Mouse (Mus musculus): Measurements from ENCODE around the gene Mxra7.
"Not testable (repeated sequence)": the region's sequence is repeated elsewhere in the genome, so short reads cannot be mapped to it uniquely, and the experiment has no call there.

Mxra7 gene

DNA sequence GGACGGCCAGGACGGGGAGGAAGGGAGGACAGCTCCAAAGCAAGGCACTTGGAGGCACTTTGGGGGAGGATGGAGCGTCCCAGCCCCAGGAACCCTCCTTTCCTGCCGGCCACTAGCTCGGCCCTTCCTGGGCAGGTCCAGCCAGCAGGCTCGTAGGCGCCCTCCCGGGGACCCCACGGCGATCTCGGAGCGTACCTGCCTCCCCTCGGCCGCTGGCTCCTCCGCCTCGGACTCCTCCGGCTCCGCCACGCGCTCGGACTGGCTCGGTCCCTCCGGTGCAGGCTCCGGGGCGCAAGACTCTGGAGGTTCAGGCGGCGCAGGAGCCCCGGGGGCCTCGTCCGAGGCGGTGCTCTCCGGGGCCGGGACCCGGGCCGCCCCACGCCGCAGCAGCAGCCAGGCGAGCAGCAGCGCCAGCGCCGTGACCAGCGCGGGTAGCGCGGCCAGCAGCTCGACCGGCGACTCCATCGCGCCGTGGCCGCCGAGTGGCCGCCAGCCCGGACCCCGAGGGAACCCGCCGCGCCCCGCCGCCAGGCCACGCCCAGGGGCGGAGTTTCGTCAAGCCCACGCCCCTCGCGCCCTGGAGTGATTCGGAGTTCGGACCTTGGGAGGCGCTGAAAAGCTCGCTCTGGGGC lies at the start of gene Mxra7:
Mxra7 (minus strand) TSS at position 513 of the 632 bp plus-strand sequence.
- DNase-seq (ENCODE audit: low read depth, low spot score) = no peak

DNA sequence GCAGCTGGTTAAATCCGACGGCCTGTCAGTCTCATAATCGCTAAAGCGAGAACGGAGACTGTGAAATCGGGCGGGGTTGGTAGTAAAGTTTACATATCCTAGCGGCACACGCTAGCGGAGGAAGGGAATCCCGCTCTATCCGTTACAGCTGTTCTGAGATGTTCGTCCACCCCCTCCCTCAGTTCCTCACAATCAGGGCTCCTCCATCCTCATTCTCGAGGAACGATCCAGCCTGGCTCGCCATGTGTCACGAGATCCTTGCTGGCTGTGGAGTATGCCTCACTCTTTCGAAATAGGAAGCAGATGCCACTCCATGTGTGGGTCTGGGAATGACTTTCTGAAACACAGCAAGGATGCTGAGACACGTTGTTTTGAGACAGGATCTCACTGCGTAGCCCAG lies 46.1 kb upstream of the Mxra7 start:
- no peak for DNase-seq (ENCODE audit: low read depth, low spot score)

DNA sequence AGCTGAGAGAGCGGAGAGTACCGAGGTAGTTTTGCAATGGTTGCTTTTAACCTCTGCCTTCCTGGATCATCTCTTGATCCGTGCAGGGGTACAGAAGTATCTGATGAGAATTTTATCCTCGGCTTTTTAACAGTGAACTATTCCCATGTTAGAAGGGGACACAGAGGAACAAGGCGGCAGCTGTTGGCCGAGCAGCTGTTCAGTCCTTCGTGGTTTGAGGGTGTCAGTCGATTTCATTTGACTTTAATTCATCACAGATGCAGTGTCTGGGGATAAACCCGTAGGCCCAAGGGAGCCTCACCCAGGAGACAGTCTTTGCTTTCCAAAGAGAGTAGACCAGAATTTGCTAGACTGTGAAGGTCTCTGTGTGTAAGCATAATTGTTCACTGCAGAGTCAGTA lies 43.7 kb upstream of the Mxra7 start:
- DNase-seq (ENCODE audit: low read depth, low spot score) = no peak

DNA sequence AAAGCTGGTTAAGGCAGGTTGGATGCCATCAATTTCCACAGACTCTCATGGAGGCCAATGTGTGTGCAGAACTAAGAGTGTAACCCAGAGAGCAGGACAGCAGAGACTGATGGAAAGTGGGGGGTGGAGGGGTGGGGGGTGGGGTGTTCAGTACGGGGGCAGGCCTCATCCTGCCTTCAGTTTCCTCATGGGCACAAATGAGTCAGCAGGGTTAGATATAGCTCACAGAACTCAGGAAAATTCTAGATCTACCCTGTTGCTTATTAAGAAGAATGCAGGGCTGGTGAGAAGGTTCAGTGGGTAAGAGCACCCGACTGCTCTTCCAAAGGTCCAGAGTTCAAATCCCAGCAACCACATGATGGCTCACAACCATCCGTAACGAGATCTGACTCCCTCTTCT lies 41.8 kb upstream of the Mxra7 start:
- DNase-seq (ENCODE audit: low read depth, low spot score) = no peak

DNA sequence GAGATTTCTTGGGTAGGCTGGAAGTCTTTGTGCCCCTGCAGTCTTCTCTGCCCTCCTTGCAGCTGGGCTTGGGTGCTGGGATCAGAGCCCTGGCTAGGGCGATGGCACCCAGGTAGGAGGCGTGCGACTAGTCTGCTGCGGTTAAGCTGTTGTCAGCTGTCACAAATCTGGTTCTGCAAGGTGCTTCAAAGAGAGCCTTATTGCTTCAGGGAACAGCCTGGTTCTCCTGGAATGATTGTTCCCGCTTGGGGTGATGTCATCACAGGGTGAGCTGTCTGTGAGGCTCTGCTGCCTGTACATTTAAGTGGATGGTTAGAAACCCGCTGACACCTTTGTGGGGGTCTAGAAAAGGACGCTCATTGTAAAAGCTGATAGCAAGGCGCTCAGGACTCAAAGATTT lies 41.4 kb upstream of the Mxra7 start:
- no peak for DNase-seq (ENCODE audit: low read depth, low spot score)

DNA sequence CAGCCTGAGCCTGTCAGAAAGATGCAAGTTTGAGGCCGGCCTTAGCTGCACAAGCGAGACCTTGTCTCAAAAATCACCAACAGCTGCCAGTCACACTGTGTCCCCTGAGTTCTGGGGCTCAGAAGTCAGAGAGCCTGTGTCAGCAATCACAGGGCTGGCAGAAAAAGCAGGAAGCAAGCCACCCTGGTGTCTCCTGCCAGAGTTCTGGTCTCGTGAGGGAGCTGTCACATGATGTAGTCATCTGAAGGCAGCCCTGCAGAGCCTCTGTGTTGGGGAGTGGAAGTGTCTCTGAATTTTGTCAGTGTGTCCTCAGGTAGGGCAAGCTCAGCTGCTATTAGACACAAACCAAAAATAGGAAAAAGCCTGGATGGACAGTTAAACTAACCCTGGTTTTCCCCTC lies 40.3 kb upstream of the Mxra7 start:
- no peak for DNase-seq (ENCODE audit: low read depth, low spot score)

DNA sequence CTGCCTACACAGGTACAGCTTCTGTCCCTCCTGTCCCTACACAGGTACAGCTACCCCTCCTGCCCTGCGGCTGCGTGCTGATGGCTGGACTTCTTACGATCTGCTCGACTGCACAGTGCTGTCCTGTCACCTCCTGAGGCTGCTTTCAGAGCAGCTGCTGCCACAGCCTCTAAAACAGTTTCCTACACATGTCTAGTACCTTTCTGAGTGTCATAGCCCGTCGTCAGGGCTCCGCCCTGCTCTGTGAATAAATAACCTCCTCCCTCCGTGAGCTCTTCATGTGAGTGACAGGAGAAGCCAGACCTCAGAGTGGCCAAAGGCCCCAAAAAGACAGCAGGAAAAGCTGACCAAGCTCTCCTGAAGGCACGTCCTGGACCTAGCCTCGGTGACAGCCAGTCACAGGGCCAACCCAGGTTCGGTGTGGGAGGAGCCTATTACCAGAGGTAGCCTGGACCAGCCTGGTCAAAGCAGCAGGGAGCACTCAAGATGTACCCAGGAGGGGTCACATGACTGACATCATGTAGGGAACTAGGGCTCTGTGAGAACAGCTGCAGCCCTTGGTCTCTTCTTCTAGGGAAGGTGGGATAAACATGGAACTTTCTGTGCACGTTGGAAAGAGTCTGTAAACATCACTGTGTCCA lies 38.2 kb upstream of the Mxra7 start:
- no peak for DNase-seq (ENCODE audit: low read depth, low spot score)

DNA sequence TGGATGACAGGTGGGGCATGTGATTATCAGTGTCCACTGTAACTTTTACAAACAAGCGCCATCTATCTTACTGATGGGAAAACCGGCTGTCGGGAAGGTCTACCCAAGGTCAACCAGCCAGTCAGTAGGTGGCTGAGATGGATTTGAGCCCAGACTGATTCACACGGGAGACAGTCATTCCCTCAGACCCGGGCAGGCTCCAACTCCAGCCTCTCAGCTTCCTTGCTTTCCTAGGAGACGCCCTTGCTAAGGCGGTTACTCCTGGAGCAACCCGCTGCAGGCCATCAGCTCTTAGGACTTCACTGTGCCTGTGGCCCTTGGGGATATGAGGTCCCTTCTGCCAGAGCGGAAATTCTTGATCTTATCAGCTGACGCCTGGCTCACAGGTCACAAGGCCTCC lies 36.6 kb upstream of the Mxra7 start:
- no peak for DNase-seq (ENCODE audit: low read depth, low spot score)

DNA sequence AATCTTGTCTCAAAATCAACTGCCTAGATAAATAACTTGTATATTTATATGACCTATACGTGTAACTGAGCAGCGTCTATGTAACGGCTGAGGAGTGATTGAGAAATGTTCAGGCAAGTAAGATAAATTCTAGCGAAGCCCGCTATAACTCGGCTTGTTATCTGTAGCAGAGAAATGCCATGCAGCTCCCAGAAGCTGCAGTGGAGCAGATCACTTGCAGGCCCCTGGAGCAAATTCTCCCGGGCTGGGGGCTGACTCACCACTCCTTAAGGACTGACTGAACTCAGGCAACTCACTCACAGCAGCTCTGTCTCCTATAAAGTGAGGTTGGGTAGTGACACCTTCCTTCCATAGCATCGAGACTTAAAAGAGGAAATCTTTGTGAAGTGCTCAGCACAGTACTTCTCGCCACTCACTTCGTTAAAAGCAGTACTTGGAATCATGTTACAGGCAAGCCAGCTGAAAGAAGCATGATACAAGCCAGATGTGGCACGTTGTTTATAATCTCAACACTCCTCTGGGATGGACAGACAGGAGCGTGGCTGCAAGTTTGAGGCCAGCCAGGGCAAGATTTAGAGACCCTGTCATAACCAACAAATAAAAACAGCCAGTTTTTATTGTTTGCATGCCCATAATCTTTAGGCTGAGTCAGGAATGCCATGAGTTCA lies 29.5 kb upstream of the Mxra7 start:
- DNase-seq (ENCODE audit: low read depth, low spot score) = peak; percentile 44

DNA sequence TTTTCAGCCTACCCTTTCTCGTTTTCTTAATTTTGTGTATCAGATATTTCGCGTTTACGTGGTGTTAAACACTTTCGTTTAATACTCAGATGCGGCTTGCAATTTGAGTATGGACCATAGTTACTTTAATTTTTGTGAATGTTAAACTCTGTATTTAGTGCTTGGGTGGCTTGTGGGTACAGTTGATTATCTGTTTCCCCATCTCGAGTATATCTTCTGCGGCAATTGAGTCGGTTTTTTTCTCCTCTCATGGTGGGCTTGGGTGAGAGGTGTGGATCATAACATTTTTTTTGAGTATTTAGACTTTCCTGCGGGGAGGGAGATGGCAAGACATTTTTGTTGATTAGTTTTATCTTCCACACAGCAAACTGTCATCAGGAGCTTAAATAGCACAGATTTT lies 26.4 kb upstream of the Mxra7 start:
- no peak for DNase-seq (ENCODE audit: low read depth, low spot score)

DNA sequence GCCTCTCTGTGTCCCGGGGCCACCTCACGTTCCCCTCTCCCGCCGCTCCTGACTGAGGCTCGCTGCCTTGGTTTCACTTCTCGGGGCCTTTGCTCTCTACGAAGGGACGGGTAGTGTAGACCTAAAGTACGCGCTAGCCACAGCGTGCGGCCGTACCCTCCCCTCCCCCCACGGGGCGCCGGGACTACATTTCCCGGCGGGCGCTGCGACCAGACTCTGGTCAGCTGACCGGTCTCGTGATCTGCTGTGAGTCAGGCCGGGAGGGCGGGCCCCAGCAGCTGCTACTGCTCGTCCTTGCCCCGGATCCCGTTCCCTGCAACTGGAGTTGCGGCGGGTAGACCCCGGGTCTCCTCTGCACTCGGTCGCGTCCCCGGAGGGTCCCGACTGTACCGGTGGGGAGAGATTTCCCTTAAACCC lies 25.7 kb upstream of the Mxra7 start:
- peak; percentile 92 for DNase-seq (ENCODE audit: low read depth, low spot score)

DNA sequence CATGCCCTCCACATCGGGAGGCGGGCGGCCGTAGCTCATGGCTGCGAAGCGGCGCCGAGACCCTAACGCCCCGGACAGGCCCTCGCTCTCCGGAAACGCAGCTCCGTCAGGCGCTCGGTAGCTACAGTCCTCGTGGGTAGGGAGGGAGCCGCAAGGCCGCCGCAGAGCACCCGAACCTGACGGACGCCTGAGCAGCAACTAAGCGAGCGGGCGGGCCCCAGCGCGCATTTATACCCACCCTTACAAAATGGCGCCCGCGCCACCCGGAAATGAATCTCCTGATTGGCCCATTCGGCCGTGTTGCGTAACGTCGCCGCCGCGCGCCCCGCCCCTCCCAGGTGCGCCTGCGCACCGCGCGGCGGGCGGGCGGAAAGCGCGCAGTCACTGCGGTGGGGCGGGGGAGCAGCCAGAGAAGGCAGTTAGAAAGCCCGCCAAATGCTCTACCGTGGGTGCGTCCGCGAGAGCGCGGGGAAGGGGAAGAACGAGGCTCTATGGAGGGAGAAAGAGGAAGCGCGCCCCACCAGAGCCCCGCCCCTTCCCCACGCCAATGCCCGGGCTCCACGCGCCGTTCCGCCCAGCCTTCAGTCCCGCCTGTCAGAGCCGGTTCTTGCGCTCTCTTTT lies 25.2 kb upstream of the Mxra7 start, which contains the start of gene Srsf2:
Srsf2 (minus strand) TSS at position 204 of the 621 bp plus-strand sequence.
- peak; percentile 95 for DNase-seq (ENCODE audit: low read depth, low spot score)

DNA sequence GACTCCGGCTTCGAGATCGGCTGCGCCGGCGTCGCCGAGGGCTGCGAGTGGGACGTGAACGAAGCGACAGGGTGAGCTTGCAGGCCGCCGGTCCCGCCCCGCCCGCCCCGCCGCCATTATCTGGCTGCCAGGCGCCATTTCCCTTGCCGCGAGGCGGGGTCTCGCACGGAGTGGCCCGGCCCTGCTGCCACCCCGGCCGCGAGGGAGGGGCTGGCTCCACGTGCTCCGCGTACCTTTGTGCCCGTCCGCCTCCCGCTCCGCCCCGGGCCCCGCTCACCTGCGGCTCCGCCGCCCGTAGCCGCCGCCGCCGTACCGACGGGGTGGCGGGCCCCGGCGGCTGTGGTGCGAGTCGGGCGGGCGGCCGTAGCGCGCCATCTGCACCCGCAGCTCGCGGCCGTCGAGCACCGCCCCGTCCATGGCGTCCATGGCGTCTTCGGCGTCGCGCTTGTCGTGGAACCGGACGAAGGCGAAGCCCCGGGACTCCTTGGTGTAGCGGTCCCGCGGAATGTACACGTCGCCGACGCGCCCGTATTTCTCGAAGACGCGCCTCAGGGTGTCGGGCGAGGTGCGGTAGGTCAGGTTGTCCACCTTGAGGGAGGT lies 24.5 kb upstream of the Mxra7 start, which contains the start of gene Mfsd11:
Mfsd11 (plus strand) TSS at position 150 of the 600 bp plus-strand sequence.
- DNase-seq (ENCODE audit: low read depth, low spot score) = no peak

DNA sequence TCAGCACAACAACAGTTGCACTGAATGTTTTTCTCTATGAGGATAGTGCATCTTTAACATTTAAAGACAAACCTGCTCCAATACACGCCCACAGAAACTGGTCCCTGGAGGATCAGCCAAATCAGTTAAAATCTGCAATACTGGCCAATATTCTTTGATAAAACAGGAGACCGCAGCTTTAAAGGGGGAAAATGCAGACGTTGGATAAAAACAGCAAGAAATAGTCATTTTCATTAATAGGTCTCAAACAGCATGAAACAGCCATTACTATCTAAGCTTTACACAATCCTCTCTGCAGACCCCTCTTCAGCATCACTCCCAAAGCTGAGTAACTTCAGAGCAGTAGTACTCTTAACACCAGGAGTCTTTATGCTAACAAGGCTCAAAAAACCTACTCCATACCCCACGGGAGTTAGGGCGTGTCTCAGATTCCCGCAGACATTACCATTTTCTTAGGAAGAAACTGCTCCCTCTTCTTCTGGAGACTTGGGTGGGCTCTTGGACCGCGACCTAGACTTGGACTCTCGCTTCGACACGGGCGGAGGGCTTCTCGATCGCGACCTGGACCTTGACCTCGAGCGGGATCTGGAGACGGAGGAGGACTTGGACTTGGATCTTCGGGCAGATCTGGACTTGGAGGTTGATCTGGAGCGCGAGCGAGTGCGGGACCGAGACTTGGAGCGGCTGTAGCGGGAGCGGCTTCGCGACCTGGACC lies 23.9 kb upstream of the Mxra7 start:
- no peak for DNase-seq (ENCODE audit: low read depth, low spot score)

DNA sequence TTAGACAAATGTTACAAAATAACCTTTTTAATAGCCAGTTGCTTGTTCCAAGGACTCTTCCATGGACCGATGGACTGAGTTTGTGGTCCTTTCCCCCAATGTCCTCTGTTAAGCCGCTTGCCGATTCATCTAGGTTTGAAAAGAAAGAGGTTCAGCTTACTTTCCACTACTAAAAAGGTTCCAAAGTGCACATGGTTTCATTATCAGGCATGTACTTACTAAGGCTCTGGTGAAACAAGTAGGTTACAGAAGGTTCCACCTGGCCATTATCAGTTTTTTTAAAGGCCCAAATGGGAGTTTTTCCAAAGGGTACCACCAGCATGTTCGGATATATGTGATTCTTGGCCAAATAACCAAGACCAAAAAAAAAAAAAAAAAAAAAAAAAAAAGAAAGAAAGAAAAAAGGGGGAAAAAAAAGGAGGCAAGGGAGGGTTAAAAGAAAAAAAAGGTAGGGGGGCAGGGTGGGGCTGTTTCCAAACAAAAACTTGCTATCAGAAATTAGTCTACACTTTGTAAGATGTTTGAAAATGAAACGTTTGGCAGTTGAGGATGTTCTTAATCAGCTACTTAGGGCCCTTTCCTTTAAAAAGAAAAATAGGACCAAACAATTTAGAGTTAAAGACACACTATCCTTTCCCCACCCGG lies 23.1 kb upstream of the Mxra7 start:
- DNase-seq (ENCODE audit: low read depth, low spot score) = no peak

DNA sequence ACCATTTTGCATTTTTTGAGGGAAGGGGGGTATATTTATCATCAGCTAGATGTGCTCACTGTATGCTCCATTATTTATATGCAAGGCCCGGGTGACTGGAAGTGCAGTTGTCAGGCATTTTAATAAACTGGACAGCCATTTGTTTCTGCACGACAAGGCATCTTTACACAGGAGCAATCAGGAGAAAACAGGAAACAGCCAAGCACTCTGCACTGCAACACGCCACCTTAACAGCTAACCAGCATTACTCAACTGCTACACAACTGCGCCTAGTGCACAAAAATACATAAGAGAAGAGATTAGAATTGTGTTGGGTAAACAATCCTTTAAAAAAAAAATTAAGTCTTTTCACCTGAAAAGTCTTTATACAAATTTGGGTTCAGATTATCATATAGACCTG lies 22.2 kb upstream of the Mxra7 start:
- DNase-seq (ENCODE audit: low read depth, low spot score) = no peak

DNA sequence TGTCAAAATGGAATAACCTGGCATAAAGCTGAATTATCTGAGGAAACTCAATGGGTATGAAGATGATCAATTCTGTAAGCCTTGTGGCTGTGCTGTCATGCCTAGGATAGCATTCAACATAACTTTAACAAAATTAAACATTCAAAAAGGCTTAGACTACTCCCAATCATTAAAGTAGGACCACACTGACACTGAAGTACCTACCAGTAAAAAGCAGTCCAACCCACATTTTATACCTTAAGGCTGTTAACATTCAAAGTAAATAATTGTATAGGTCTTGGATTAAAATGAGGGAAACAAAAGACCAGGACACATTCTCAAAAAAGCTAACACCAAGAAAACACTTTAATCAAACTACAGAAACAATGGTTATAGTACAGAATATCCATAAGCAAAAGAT lies 21.7 kb upstream of the Mxra7 start:
- DNase-seq (ENCODE audit: low read depth, low spot score) = no peak

DNA sequence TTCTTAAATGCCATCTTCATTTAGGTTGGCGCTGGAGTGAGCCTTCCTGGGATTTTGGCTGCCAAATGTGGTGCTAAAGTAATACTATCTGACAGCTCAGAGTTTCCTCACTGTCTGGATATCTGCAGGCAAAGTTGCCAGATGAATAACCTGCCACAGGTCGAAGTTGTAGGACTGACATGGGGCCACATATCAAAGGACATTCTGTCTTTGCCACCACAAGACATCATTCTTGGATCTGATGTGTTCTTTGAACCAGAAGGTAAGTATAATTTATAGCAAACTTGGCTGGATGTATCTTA lies 21.0 kb upstream of the Mxra7 start:
- not testable (repeated sequence) for DNase-seq (ENCODE audit: low read depth, low spot score)

DNA sequence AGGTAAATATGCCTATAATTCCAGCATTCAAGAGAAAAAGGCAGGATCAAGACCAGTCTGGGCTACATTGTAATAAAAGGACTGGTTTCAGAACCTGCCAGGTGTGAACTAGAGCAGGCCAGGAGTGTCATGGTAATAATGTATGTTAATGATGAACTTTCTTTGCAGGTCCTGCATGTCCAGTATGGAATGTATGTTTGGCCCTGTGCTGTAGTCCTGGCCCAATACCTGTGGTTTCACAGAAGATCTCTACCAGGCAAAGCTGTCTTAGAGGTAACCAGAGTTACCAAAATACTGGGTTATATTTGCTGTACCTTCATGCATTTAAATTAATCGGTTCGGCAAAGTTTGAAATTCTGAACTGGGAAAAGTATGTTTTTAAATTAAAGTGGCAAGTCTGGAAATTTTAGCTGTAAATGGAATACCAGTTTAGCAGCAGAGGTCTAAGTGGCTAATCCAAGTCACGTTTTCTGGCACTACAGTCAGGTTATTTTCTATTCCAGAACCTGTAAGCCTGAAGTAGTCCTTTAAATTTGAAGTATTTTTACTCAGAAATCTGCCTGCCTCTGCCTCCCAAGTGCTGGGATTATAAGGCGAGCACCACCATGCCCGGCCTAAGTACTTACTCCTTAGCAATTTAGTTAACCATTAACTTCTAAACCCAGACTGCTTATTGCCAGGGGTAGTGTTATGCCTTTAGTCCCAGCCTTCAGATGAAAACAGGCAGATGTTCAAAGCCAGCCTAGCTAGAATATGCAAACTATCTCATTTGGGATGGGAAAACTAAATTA lies 20.4 kb upstream of the Mxra7 start:
- DNase-seq (ENCODE audit: low read depth, low spot score) = no peak

Data from forelimb bud, embryonic 11.5 days (tissue).